Mouse (Mus musculus) B cell, adult 2 months (primary cell): Measurements from ENCODE around the gene Gm20662.

Experiments used
- DNase-seq, 2 experiments: peaks; one replicate each; pipeline ENCODE4 v3.0.0; 2022

Gene Gm20662

DNA sequence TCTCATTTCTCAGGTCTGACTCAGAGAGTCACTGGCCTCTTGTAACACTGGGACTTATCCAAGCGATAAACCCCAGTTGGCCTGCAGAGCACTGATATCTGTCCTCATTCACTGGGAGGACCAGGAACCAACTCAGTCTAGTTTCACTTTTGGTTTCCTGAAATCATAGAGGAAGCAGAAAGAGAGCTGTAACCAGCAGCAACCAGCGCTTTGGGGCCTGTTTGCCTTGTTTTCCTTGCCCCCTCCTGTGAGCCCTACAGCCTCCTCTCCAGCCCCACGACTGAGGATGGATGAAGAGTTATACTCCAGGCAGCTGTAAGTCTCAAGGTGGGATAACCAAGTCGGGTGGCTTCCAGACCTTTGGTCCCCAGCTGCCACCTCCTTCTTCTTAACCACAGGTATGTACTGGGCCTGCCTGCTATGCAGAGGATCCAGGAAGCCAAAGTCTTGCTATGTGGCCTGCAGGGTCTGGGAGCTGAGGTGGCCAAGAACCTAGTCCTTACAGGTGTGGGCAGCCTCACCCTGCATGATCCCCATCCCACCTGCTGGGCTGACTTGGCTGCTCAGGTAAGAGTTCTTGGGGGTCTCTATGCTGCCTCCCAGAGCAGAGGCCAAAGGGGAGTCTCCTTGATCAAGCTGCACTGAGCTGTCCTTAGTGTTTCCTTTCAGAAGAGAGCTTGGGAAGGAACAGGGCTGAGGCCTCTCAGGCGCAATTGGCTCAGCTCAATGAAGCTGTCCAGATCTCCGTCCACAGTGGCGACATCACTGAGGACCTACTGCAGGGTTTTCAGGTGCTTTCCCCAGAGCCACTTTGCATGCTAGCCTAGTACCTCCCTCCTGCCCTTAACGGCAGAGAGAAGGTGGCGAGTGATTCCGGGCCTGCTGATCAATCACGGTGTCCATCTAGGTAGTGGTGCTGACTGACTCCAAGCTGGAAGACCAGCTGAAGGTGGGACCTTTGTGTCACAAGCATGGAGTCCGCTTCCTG, 20.5 kb upstream of the Gm20662 start, which contains the start of gene Uba7:
Gene Uba7 (plus strand): TSS at position 107 of the 988 bp plus-strand sequence.
- peak; percentile 57 to 60 for DNase-seq

DNA sequence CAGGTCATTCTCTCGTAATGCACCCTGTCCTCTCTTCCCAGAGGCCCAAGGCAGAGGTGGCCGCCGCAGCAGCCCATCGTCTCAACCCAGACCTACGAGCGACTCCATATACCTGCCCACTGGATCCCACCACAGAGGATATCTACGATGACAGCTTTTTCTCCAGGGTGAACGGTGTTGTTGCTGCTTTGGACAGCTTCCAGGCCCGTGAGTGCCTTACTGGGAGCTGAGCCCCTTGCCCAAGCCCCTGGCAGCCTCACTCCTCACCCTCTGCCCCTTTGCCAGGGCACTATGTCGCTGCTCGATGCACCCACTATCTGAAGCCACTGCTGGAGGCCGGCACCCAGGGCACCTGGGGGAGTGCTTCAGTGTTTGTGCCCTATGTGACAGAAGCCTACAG, 17.3 kb upstream of the Gm20662 start:
- DNase-seq: no peak

DNA sequence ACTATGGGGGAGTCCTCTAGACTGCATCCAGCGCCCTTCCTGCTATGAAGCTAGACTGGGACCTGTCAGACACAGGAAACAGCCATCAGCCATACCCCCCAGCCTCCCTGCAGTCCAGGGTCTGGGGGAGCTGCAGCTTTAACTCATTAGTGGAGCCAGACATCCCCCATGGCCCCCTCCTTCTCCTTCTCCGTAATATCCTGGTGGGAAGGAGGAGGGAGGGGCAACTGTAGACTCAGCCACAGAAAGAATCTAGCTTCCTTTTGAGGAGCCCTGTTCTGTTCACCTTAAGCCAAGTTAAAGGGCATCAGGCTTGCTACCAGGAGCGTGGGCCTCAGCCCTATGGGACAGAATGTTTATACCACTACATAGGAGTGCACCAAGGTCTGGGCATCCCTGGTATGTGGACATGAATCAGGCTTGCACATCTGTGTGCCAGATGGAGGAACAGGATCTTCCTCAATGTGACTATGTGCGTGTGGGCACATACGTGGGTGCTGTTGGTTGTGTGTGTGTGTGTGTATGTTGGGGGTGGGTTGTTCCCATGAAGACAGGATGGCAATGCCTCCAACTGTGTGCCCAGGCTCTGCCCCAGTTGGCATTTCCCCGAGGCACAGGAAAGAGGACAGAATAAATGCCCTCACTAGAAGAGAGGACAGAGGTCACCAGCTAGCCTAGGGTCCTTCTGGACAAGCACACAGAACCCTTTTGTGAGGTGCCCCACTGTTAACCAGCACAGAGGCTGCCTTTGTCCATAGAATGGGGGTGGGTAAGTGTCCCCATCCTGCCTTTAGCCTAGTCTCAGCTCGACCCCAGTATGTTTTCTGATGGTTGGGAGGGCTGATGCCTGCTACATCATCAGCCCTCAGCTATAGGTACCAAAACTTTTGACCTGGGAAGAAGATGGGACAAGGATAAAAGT, 14.2 kb upstream of the Gm20662 start:
- no peak for DNase-seq

DNA sequence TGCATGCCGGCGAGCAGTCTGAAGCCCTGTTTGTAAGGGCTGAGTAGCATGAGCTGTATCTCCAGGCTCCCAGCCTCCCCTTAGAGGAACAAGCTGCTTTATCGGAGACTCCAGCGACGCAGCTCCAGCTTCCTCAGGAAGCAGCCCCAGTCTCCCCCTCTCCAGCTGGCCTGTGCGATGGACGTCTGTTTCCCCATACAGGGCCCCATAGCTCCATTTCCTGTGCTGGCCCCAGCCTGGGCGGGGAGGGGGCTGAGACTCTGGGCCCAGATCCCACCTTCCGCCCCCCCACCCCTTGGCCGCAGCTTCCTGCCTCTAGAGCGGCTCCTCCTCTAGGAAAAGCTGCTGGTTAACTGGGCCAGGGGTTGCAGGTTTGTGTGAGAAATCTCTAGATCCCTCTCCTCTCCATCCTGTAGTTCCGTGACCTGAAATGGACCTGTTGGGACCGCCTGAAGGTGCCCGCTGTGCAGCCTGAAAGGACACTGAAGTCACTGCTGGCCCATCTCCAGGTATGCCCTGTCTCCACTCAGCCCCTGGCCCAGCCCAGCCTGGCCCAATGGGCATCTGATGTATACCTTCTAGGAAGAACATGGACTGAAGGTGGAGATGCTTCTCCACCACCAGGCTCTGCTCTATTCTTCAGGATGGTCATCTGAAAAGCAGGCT, 13.3 kb upstream of the Gm20662 start, which contains the start of gene Gm20661:
Gene Gm20661 (plus strand): TSS at position 378 of the 666 bp plus-strand sequence.
- peak; percentile 21 to 32 for DNase-seq

DNA sequence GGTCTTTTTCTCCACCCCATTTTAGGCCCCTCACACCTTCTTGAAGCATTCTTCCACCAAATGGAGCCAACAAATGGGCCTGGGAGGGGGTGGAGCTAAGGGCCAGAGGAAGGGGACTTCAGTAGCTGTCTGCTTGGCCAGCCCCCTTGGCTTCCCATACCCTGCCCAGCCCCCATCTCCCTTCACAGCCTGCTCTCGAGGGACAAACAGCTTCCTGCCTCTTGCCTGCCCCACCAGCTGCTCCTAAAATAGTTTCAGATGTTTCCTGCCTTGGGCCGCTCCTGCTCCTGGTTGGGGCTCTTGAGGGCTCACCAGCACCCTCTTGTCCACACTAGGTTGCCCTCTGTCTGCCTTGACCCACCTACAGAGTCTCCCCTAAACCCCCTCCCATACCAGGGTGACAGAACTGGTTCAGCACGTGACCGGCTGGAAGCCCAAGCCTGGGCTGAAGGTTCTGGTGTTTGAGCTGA, 12.7 kb upstream of the Gm20662 start:
- peak; percentile 37 to 46 for DNase-seq

DNA sequence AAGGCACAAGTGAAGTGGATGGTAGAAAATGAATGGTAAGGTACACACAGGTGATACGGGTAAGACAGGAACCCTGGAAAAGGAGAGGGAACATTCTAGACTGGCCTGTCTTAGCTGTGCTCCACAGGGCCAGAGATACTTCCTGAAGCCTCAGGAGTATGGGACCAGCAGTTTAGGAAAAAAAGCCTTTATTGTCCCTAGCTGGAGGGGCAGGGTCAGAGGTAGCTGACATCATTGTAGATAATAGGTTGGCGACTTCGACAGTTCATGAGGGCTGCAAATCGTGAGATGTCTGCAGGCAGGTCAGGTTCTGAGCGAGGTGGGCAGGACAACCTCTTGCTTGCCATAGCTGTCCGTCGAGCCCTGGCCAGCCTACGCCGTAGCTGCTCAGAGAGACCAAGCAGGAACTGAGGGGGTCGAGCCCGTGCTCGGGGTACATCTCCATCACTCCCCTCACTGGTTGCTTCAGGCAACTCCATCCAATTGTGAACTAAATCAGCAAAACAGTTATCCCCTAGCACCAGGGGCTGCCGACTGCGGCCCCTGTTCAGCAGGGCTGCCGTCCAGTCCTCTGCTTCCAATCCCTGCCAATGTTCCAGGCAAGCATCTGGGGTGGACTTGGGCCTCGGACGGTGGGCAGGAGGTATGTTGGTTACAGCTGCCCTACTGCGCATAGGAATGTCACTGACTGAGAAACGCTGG, 11.9 kb upstream of the Gm20662 start:
- peak; percentile 13 to 28 for DNase-seq

DNA sequence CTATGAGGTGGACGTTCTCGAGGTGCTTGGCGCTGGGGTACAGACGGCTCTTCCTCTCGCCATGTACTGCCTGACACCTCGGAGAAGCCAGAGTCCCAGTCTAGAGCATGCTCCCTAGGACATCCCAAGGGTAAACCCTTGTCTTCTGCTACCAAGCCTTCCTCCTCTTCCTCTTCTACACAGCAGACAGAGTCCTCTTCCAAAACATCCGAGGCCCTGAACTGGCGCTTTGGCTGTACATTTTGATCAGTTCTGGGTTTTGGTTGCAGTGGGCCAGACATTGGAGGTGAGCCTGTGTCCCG, 11.4 kb upstream of the Gm20662 start:
- DNase-seq: no peak

DNA sequence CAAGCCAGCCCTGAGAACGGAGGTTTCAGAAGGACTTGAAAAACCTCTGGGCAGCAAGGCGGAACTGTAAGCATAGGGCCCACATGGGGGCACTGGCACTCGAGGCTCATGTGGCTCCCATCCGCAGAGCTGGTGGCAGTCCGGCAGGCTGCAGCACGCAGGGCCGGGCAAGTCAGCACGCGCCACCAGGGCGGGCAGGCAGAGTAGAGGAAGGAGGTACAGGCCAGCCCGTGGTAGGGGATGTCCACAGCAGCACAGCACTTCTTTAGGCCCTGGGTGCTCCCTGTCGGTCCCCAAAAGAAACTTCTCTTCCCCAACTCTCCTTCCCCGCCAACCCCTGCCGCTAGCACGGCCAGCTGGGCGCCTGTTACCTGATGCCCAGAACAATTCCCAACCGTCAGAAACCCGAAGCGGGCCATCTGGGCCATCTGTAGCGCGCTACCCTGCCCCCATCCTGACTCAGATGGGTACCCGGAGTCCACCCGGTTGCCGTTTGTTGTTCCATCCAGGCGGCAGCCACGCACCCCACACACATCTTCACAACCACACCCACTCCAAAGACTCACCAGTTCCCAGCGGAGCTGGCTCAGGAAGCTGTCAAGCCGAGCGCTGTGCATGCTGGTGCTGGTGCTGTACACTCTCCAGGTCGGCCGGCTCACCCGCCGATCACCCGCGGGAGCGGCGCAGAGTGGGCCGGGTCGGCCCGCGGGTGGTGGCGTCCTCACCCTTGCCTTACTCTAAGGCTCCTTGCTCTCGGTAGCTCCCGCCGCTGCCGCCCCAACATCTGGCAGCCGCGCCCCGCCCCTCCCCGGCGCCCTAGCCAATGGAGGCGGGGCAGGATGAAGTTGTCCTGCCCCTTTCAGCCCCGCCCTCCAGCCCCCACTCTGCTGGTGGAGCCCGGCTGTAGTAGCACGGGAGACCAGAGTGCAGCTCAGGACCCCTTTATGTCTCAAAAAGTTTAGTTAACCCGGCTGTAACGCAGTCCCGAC, 10.7 kb upstream of the Gm20662 start, which contains the start of gene Inka1:
Gene Inka1 (minus strand): TSS at position 749 of the 989 bp plus-strand sequence.
- DNase-seq: peak; percentile 94

DNA sequence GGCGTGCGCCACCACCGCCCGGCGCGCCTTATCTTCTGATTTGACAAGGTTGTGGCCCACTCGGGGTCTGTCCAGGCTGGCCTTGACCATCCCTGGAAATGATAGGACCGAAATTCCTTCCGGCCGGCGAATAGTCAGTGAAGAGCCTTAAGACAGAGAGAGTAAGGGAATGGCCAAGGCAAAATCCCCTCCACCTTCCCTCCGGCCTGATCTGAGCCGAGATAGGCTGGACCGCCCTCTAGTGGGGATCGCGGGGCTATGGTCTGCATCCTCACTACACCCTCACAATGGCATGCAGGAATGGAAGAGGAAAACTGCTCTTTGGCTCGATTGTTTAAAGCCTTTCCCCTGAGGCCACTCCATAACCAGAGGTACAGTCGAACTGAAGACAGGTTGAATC, 9.8 kb upstream of the Gm20662 start:
- DNase-seq: peak; percentile 86 to 88

DNA sequence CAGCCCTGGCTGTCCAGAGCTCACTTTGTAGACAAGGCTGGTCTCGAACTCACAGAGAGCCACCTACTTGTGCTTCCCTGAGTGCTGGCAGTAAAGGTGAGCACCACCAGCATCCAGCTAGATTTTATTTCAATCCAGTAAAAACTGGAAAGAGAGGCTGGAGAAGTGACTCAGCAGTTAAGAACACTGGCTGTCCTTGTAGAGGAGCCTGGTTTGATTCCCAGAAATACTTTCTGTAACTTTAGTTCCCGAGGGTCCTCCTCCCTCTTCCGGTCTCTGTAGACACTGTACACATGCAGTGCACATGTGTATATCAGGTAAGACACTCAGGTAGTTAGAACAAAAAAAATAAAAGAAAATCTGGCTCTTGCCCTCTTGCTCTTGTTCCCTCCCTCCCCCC, 8.2 kb upstream of the Gm20662 start:
- no peak for DNase-seq

DNA sequence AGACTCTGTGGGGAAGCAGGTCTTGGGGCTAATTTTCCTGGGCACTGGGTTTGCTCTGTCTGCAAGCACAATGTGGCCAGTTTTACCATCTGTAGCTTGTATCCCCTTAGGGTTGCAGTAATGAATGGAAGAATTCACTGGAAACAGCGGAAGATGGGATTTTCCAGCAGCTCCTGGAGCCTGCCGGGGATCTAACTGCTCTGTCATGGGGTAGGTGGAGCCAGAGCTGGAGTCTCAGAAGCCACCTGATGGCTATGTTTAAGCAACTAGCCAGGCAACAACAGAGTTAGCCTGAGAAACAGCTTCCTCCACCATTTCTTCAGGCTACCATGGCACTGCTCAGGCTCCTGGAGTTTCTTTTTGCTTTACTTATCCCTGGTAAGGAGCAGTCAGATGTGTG, 4.0 kb upstream of the Gm20662 start, which contains the start of gene Cdhr4:
Gene Cdhr4 (plus strand): TSS at position 301 of the 400 bp plus-strand sequence.
- DNase-seq: no peak

DNA sequence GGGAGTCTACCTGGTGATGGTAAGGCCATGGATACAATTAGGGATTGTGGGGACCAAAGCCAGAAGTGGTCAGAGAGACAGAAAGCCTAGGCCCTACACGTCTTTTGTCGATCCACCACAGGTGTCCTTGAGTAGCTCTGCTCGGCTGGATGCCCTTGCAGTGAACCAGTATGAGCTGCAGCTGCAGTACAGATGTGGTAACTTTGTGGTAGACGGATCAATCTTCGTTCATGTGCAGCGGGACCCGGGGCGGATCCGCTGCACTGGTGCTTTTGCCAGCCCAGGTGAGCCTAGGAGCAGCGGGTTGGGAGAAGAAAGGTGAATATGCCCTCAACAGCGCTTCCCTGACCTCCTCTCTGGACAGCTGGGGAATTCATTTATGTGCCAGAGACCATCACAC, 3.1 kb upstream of the Gm20662 start:
- no peak for DNase-seq

DNA sequence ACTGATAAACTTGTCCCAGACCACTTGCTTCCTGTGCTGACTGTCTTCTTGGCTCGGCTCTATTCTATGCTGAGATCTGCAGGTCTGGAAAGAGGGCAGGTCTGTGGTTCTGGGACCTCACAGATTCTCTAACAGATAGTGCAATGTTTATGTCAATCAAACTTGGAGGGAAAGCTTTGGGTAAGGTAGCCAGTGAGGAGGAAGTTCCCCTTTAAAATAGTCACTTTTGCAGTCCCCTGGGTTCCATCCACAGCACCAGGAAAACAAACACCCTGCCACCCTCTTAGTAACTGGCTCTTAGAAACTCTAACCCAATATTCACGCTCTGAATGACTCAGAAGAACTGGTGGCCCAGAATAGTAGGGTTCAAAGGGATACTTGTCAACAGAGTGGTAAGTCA, 1.7 kb upstream of the Gm20662 start:
- DNase-seq: no peak

DNA sequence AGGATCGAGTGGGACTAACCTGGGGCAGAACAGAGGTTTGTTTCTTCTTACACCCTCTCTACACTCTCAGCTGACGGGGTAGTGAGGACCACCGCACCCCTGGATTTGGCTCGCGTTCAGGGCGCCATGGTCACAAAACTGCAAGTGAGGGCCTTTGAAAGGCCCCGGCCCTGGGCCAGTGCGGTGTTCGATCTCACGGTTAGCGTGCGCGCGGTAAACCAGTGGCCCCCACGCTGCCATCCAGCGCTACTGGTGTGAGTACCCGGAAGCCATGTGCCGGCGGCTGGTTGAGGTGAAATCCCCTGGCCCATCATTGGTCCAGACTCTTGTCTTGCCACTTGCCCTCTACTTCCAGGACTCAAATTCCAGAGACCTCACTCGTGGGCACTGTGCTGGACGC, 636 bp upstream of the Gm20662 start:
- DNase-seq: no peak

DNA sequence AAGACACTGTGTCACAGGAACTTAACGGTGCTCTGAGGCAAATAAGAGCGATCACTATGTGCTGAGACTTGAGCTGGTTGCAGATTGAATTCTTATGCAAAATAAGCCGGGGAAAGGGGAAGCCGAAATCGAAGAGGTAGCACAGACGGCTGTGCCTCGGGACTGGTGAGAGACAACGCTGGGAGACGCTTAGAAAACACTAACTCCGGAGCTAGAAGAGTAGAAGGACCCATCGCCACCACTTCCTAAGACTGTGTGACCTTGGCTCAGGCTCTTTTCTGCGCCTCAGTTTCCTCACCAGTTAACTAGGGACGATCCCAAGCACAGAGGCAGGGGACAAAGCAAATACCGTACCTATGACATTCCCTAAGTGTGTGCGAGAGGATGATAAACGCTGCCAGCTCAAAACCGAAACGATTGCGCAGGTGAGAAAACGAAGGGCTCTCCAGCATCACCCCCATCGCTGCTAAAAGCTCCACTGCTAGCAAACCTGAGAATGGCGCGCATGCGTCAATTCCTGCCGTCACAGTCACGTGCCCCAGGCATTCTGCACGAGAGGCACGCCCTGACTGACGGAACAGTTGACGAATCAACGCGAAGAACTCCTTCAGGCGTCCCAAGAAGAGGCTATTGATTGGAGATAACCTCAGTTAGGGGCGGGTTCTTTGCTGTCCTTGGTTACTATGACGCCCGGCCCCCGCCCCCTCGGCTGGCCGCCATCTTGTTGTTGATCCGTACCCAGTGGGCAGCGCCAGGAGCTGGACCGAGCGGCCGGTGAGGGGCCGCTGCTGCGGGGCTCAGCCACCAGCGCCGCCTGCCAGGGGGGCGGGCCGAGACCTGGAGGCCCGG, 6.0 kb downstream of the Gm20662 start, which contains the start of gene Ip6k1:
Gene Ip6k1 (plus strand): TSS at position 580 of the 849 bp plus-strand sequence.
- DNase-seq: peak; percentile 98 to 99

DNA sequence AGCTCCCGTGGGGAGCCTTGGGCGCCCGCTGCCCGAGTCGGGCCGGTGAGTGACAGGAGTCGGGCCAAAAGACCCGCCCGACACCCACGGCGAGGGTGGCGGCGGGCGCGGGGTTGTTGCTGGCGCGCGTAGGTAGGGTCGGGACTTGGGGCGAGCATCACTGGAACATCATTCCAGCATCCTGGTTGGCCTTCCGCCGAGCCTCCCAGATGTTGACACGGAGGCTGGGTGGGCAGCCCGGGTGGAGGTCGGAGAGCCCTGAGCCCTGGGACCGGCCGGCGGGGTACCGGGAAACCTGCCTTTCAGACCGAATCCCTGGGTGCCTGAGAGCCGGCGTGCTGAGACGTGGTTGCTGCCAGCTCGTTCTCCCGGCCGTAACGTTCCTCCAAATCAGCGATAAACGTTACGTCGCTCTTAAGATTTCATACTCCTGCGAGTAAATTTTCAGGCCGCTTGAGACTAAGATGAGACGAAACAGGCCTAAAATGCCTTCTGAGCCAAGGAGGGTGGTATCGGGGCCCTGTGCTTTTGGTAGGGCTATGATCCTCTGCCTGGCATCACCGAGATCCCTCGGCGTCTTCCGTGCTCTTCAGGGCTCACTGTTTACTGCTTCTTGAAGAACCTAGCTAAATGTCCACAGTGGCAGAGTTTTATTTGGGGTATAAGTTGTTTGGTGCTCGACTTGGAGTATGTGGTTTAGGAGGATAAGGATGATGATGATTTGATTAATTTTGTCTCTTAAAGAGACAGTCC, 6.8 kb downstream of the Gm20662 start:
- peak in 1 of 2 experiments; percentile 42 for DNase-seq

DNA sequence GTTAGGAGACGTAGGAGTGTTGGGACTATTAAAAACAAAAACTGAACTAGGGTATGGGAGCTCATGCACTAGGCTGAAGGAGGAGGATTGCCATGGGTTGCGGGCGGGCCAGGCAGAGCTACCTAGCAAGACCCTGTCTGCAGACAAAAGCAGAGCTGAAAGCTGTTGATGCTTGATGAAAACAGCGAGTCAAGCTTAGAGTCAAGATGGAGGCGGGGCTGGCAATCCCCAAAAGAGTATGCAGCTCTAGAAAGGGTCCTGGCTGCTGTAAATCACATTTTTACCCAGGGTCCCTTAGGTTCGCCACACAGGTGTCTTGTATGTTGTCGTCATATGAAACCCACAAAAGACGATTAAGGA, 7.4 kb downstream of the Gm20662 start:
- peak; percentile 53 to 59 for DNase-seq

DNA sequence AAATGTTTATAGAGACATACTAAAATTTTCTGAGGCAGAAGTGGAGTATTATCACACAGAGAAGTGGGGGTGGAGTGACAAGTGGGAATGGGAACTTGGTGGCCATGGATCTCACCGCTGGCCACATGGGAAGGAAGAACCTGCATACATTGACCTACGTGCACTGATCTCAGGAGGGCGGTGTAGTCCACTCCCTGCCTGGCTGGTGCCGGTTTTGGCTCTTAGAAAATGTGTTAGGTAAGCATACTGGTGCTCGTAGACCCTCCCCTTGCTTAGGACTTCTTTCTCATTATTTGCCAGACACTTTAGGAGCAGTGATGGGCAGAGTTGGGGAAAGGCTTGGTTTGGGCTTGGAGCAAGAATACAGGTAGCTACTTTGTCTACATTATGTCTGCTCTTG, 11.9 kb downstream of the Gm20662 start:
- no peak for DNase-seq

DNA sequence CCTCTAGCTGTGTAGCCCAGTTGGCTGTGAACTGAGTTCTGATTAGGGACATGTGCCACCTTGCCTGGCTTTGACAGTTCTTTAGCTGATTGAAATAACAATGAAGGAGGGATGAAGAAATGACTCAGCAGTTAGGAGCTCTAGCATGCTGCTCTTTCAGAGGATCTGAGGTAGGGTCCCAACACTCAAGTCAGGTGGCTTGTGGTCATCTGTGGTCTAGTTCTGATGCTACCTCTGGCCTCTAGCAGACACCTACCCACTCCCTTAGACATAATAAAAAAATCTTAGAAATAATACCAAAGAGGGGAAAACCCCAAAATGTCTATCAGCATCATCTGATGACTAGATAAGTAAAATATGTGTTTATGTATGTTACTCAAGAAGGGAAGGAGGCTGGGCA, 14.2 kb downstream of the Gm20662 start:
- no peak for DNase-seq
